Mouse (Mus musculus): Measurements from ENCODE around the gene Kcnc3.

Kcnc3 gene

DNA sequence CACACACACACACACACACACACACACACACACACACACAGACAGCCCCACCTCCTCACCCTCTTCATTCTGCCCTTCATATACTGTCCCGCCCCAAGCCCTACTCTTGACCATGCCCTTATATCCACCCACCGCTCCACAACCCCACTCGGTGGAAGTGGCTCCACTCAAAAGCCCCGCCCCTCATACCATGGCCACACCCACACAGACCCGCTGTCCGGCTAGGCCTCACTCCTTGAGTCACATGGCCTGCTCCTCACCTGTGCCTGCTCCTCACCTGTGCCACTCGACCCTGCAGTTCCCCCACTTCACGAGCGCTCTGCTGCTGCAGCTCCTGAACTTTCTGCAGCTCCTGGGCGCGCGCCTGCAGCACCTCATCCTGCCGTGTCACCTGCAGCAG is 40.0 kb downstream of the Kcnc3 start:
- DNase-seq = no peak

- no peak for DNase-seq
These were observed 42.2 kb downstream of the Kcnc3 start for GRCm38 (mm10) chr7:44632676-44633075.

DNA sequence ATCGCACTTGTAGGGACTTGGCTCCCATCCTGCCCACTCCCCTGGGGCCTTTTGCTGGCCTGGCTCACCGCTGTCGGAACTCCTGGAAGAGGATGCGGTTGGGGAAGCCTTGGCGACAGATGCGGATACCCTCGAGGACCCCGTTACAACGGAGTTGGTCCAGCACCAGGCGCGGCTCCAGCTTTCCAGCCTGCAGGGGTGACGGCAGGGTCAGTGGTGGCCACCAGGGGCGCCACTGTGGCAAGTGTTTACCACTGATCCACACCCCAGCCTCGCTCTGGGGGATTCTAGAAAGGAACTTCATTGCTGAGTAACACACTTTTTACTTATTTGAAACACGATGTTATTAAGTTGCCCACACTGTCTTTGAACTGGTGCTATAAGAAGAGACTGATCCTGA is 42.9 kb downstream of the Kcnc3 start:
- DNase-seq = peak; percentile 41 to 51

- DNase-seq = no peak
These were observed 46.2 kb downstream of the Kcnc3 start for GRCm38 (mm10) chr7:44636684-44637083.

- DNase-seq = no peak
These were observed 48.2 kb downstream of the Kcnc3 start for GRCm38 (mm10) chr7:44638663-44639062.

DNA sequence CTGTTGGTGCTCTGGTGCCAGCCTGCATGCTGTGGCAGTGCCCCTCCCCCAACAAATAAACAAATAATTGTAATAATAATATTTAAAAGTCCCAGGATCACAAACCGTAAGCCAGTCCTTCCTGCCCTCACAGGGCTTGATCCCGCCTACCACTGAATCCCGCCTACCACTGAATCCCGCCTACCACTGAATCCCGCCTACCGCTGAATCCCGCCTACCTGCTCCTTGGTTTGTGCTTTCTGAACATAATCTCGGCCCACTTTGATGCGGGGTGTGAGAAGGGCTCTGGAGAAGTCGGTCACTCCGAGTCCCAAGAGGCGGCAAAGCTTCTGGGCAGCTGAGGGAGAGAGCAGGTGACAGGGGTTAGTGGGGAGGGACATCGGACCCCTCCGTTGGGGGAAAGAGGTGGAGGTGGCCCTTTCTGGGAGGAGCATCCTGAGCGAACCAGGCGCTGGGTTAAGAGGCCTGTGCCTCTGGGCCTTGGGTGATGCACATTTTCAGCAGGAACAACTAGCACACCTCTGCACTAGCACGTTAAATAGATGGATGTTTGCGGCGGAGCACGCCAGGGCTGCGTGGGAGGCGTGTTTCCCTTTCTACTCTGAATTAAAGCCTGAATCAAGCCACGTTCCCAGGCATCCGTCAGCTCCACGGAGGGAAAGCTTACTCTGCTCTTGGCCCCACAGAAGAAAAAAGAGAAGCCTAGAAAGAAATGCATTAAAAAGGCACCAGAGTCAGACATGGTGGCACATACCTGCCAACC is 50.6 kb downstream of the Kcnc3 start:
- DNase-seq = no peak

- peak; percentile 85 to 92 for DNase-seq
These were observed 51.4 kb downstream of the Kcnc3 start for GRCm38 (mm10) chr7:44641887-44642286.

DNA sequence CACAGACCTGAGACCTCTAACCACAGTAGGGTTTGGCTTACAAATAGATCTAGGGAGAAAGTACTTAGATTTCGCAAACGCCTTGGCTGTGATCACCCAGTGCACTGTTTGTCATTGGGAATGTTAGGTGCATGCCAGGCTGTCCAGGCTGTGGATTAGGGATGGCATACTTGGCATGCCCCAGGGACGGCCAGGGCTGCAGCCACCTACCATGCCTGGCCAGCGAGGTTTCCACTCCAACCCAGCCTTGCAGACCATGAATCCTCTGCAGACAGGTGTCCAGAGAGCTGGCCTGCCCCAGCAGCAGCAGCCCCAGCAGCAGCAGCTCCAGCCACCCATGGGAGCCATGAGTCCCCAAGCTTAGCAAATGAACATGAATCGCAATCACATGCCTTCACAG is 54.8 kb downstream of the Kcnc3 start:
- DNase-seq = peak in 1 of 2 experiments; percentile 51

- peak; percentile 80 to 86 for DNase-seq
These were observed 55.5 kb downstream of the Kcnc3 start for GRCm38 (mm10) chr7:44645951-44646350.

- peak; percentile 92 to 93 for DNase-seq
These were observed 56.7 kb downstream of the Kcnc3 start for GRCm38 (mm10) chr7:44647042-44647724.

DNA sequence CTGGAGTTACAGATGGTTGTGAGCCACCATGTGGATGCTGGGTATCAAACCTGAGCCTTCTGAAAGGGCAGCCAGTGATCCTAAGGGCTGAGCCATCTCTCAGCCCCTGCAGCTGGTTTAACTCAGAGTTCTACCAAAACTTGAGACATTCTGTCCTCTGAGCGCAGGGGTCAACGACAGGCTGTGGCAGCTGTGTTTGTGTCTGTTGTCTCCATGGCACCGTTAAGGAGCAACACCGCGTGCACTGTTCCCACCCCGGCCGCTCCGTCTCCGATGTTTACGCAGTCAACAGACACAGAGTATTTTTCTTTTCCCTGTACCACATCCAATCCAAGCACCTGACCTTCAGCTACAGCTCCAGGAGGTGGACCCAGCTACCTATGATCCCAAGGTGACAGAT is 57.3 kb downstream of the Kcnc3 start:
- no peak for DNase-seq

- no peak for DNase-seq
These were observed 58.7 kb downstream of the Kcnc3 start for GRCm38 (mm10) chr7:44649094-44649610.

- DNase-seq = peak; percentile 71 to 86
These were observed 59.5 kb downstream of the Kcnc3 start for GRCm38 (mm10) chr7:44649990-44650389.

DNA sequence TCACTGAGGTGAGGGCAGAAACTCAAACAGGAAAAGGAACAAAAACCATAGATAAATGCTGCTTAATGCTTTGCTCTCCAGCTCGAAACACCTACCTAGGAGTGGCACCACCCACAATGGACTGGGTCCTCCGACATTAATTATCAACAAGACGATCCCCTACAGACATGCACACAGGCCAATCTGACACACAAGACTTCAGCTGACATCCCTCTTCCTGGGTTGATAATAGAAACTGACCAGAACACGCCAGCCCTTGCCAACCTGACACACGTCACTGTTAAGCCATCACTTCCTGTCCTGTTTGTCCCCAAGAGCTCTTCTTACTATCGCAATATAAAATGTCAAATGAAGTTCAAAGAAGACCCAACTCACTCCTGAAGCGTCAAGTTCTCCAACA is 61.0 kb downstream of the Kcnc3 start:
- DNase-seq = no peak

DNA sequence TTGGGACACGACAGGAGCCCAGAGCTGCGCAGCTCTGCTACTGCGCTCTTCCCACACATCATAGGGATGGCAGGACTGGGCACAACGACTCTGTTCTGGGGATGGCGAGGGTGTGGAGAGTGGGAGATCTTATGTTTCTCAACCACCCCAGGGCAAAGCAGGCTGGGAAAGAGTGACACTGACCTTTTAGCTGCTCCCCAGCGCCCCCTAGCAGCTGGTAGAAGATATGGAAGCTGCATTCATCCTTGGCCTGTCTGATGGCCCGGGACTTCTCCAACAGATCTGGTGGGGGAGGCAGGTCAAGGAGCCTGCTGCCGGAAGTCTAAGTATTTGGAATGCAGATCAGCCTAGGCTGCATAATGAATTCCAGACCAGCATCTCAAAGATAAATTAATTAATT is 63.3 kb downstream of the Kcnc3 start:
- peak in 1 of 2 experiments; percentile 66 for DNase-seq

Measured in cerebellum, adult 18-20 months (tissue).